Mouse (Mus musculus) bone marrow, adult 2 months (tissue): ENCODE measurements at regions not wholly inside any gene's neighbourhood (a gene's known extent, or its start where the extent isn't known, plus 50 kb on each side); places are given as distances from the start of the nearest gene placed in this dataset.

ENCODE experiments used
- CTCF ChIP-seq: fragments of 200-500 bp; IDR thresholded peaks from 2 replicates; pipeline ENCODE4 v1.5.1; 2011; ENCODE audit warnings: low read length, control low read depth; ENCODE audit not compliant: control insufficient read depth, insufficient read depth
- POLR2A ChIP-seq: fragments of 200-500 bp; IDR thresholded peaks from 2 replicates; pipeline ENCODE4 v1.6.1; 2011; ENCODE audit warnings: low read depth, mild to moderate bottlenecking, control low read depth, low read length, borderline replicate concordance; ENCODE audit not compliant: control insufficient read depth

DNA sequence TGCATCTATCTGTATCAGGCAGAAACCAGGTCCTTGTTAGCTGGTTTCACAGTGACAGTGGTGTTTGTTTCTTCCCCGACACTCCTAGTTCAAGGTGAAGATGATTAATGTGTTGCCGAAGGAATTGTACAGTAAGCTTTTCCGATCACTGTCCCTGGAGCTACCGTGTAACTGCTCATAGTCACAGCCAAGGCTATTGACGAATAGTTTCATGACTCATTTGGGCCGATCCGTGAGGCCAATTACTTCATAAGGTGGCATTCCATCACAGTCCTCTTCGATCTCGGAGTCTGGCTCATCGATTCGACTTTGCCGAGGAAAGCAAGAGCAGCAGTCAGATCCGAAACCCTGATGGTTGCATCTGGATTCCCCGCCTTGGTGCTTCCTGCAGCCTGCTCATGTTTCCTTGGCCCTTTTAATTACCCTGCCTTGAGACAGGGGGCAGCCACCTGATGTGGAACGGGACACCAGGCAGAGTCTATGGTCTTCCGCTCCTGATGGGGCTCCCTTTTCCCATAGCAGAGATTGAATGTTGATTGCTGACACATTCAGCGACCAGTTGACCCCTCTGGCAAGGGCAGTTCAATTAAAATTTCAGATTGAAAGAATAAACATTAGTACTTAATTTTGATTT lies 441.7 kb upstream of the Cdh4 start:
- TF ChIP-seq CTCF = no peak
- TF ChIP-seq POLR2A = no peak
